Mouse (Mus musculus): ENCODE results near the gene Supt5. TPM values are rescaled to one million over a fixed set of nuclear protein-coding genes. Genes with fewer than 3 reads are reported as not detected.

Gene Supt5
- polyA plus RNA-seq, 1 experiment from 2014 or later: 90.7 TPM

- no peak for DNase-seq (ENCODE audit: low spot score)
- Histone ChIP-seq H3K4me1 (peaks cover 30% of the 10 kb centered on the region), H3K27ac (no peak overlapping the region), H3K36me3 (no peaks in the 10 kb centered on the region), H3K9me3 (no peaks in the 10 kb centered on the region), H3K27me3 (ENCODE audit: insufficient read depth, poor library complexity, severe bottlenecking) (peaks cover 99% of the 10 kb centered on the region), H3K4me3 (peak overlapping the region; percentile 19; the same call in 1 of the 2 replicates)
- WGBS: 39% methylated on average over 43 of the region's 43 CpGs
Observed at GRCm38 (mm10) chr7:28298837-28299625, 39.5 kb downstream of the Supt5 start.

DNA sequence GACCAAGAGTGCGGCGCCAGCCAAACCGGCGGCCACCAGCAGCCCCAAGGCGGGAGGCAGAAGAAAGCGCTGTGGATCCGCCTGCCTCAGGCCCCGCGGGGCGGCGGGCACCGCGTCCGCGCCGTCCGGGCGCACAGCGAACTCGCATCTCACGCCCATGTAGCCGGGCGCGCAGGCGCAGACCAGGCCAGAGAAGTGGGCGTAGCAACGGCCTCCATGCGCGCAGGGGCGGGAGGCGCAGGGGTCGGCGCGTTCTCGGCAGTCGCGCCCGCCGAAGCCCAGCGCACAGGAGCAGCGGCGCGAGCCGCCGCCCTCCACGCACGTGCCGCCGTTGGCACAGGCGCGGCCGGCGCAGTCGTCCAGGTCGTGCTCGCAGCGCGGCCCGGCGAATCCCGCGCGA lies 44.1 kb downstream of the Supt5 start:
- peak; percentile 84 for DNase-seq (ENCODE audit: low spot score)
- Histone ChIP-seq H3K27ac (peak overlapping the region; percentile 78), H3K9me3 (no peaks in the 10 kb centered on the region), H3K4me3 (peak overlapping the region; percentile 64), H3K27me3 (ENCODE audit: insufficient read depth, poor library complexity, severe bottlenecking) (peaks cover 100% of the 10 kb centered on the region), H3K4me1 (peaks cover 28% of the 10 kb centered on the region), H3K36me3 (no peaks in the 10 kb centered on the region)
- WGBS: 17% methylated on average over 63 of the region's 63 CpGs

GRCm38 (mm10) chr7:28290638-28291590 lies 47.6 kb downstream of the Supt5 start, which contains the start of gene Selenov:
TSS of gene Selenov (minus strand) at chr7:28291186.
- Histone ChIP-seq H3K9me3 (no peaks in the 10 kb centered on the region), H3K27me3 (ENCODE audit: insufficient read depth, poor library complexity, severe bottlenecking) (peaks cover 92% of the 10 kb centered on the region)
- WGBS: under 1% methylated on average over 52 of the region's 52 CpGs

DNA sequence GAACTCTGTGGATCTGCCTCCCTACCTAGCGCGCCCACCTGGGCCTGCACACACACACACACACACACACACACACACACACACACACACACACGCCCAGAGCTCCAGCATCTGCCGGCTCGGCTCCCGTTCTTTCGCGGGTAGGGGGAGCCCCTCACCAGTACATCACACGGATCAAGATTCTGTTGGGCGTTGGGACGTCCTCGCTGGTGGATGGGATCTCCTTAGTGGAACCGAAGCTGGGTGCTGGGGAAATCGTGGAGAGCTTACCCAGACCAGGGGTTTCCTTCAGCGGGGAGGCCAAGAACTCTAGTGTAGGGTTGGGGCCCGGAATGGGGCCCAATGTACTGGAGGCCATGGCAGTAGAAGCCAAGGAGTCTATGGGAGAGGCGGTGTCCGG lies 48.4 kb downstream of the Supt5 start:
- peak overlapping the region; percentile 55 for H3K4me3 ChIP-seq
- no peaks in the 10 kb centered on the region for H3K9me3 ChIP-seq
- H3K36me3 ChIP-seq: no peaks in the 10 kb centered on the region
- peaks cover 84% of the 10 kb centered on the region for H3K27me3 ChIP-seq (ENCODE audit: insufficient read depth, poor library complexity, severe bottlenecking)
- H3K27ac ChIP-seq: no peak overlapping the region
- H3K4me1 ChIP-seq: peaks cover 23% of the 10 kb centered on the region
- under 1% methylated on average over 18 of the region's 18 CpGs for WGBS
- DNase-seq (ENCODE audit: low spot score): no peak

More at GRCm38 (mm10) chr7:28290638-28291590, 47.6 kb downstream of the Supt5 start, which contains the start of gene Selenov:
- H3K4me3 ChIP-seq: peak within 1 kb of the TSS; percentile 55
- no peak within 1 kb of the TSS for H3K27ac ChIP-seq
- peaks cover 23% of the 10 kb centered on the region for H3K4me1 ChIP-seq
- H3K36me3 ChIP-seq: no peaks in the 10 kb centered on the region
- peak; percentile 79 for DNase-seq (ENCODE audit: low spot score)

GRCm38 (mm10) chr7:28280630-28281029 lies 57.9 kb downstream of the Supt5 start:
- Histone ChIP-seq H3K9me3 (no peaks in the 10 kb centered on the region), H3K4me1 (peaks cover 6% of the 10 kb centered on the region; the same call in 1 of the 2 replicates), H3K36me3 (no peaks in the 10 kb centered on the region), H3K27me3 (ENCODE audit: insufficient read depth, poor library complexity, severe bottlenecking) (no peaks in the 10 kb centered on the region), H3K27ac (no peak overlapping the region), H3K4me3 (no peak overlapping the region)
- 69% methylated on average over 7 of the region's 7 CpGs for WGBS
- no peak for DNase-seq (ENCODE audit: low spot score)

GRCm38 (mm10) chr7:28278279-28278652 lies 60.3 kb downstream of the Supt5 start:
- H3K9me3 ChIP-seq: no peaks in the 10 kb centered on the region
- H3K4me1 ChIP-seq: peaks cover 6% of the 10 kb centered on the region; the same call in 1 of the 2 replicates
- H3K36me3 ChIP-seq: 0 out of 2 replicates have a peak, but pooled peaks cover under 1% of the 10 kb centered on the region
- DNase-seq (ENCODE audit: low spot score): no peak
- peak overlapping the region; percentile 93 for H3K27ac ChIP-seq
- no peaks in the 10 kb centered on the region for H3K27me3 ChIP-seq (ENCODE audit: insufficient read depth, poor library complexity, severe bottlenecking)
- H3K4me3 ChIP-seq: peak overlapping the region; percentile 72
- 85% methylated on average over 7 of the region's 7 CpGs for WGBS

DNA sequence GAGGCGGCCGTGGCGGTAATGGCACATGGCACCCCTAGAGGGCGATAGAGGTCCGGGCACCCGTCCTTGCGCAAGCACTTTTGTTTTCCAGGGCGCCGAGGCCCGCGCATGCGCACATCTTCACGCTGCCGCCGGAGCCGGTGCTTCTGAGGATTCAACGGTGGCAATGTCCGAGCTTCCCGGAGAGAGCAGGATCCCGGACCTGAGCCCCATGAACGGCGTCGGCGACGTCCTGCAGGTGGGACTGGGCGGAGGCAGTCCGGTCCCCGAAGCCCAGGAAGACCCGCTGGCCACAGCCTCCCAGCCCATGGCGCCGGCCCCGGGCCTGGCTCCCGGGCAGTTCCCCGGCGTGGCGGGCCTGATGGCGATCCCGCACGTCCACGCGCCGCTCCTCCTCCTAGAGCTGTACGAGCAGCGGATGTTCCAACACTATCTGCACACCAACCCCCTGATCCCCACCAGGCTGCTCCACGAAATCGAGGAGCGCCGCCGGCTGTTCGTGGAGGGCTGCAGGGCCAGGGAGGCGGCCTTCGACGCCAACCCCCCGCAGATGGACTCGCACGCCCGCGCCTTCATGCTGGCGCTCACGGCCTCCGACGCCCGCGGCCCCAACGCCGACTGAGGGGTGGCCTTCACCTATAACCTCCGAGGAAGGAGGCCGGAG lies 60.8 kb downstream of the Supt5 start, which contains the start of gene Eid2b:
Gene Eid2b (plus strand): TSS at position 125 of the 664 bp plus-strand sequence.
- 3% methylated on average over 68 of the region's 68 CpGs for WGBS
- Histone ChIP-seq H3K4me3 (peak within 1 kb of the TSS; percentile 72), H3K27ac (peak within 1 kb of the TSS; percentile 93), H3K9me3 (no peaks in the 10 kb centered on the region), H3K36me3 (peaks cover 5% of the 10 kb centered on the region; the same call in 1 of the 2 replicates), H3K4me1 (peaks cover 6% of the 10 kb centered on the region; the same call in 1 of the 2 replicates), H3K27me3 (ENCODE audit: insufficient read depth, poor library complexity, severe bottlenecking) (no peaks in the 10 kb centered on the region)
- DNase-seq (ENCODE audit: low spot score): peak; percentile 96

- H3K27ac ChIP-seq: no peak overlapping the region
- H3K27me3 ChIP-seq (ENCODE audit: insufficient read depth, poor library complexity, severe bottlenecking): no peaks in the 10 kb centered on the region
- peaks cover 6% of the 10 kb centered on the region; the same call in 1 of the 2 replicates for H3K4me1 ChIP-seq
- DNase-seq (ENCODE audit: low spot score): no peak
- H3K4me3 ChIP-seq: peak overlapping the region; percentile 72; the same call in 1 of the 2 replicates
- H3K9me3 ChIP-seq: no peaks in the 10 kb centered on the region
- peaks cover 10% of the 10 kb centered on the region for H3K36me3 ChIP-seq
- 56% methylated on average over 8 of the region's 8 CpGs for WGBS
Observed at GRCm38 (mm10) chr7:28277237-28277614, 61.3 kb downstream of the Supt5 start.

DNA sequence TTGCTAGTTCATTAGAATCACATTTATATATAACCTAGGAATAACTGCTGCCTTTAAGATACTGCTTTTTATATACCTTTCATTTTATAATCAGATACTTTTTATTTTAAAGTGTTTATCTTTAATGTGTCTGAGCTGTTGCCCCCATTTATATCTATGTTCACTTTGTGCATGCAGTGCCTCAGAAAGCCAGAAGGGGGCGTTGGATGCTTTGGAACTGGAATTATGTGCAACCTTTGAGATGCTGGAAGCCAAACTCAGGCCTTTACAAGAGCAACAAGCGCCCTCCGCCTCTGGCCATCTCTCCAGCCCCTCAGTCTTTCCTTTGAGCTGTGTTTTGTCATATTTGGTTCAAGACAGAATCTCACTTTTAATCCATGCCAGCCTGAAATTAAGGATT lies 66.8 kb downstream of the Supt5 start:
- Histone ChIP-seq H3K4me1 (no peaks in the 10 kb centered on the region), H3K9me3 (no peaks in the 10 kb centered on the region), H3K36me3 (peaks cover 30% of the 10 kb centered on the region), H3K27me3 (ENCODE audit: insufficient read depth, poor library complexity, severe bottlenecking) (no peaks in the 10 kb centered on the region), H3K4me3 (no peak overlapping the region), H3K27ac (no peak overlapping the region)
- DNase-seq (ENCODE audit: low spot score): no peak
- 68% methylated on average over 3 of the region's 3 CpGs for WGBS

DNA sequence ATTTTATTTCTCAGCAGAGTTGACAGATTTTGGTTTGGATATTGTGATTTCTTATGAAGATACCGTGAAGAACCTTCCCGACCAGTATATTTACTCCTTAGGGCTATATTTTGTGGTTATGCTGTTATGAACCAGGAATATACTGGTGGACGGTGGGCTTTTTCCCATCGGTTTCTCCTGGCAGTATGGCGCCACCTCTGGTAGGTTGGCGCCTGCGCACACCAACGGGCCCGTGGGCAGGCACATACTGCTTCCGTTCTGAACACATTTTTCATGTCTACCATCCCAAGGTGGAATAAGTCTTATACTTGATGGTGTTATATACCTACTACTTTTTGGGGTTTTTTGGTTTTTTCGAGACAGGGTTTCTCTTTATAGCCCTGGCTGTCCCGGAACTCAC lies 69.2 kb downstream of the Supt5 start:
- WGBS: 90% methylated on average over 12 of the region's 12 CpGs
- Histone ChIP-seq H3K4me1 (no peaks in the 10 kb centered on the region), H3K9me3 (no peaks in the 10 kb centered on the region), H3K4me3 (no peak overlapping the region), H3K27me3 (ENCODE audit: insufficient read depth, poor library complexity, severe bottlenecking) (no peaks in the 10 kb centered on the region), H3K36me3 (peaks cover 30% of the 10 kb centered on the region), H3K27ac (no peak overlapping the region)
- DNase-seq (ENCODE audit: low spot score): no peak

DNA sequence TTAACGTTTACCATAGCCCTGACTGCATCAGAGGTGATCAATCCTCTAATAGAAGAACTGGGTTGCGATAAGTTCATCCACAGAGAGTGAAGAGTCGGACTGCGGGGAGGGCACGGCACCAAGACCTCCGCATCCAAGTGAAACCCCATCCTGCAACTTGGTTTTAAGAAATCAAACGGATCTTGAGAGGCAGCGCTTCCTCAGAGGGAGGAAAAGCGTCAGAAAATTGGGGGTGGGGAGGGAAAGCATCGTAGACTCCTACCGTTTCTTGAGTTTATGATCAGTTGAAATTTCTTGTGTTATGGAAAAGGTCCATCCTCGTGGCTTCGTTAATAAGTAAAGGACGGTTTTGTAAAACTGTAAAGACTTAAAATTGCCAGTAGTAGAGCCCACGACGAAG lies 70.0 kb downstream of the Supt5 start:
- H3K27ac ChIP-seq: peak overlapping the region; percentile 95
- peak overlapping the region; percentile 91 for H3K4me3 ChIP-seq
- WGBS: 29% methylated on average over 16 of the region's 16 CpGs
- H3K36me3 ChIP-seq: peaks cover 30% of the 10 kb centered on the region
- no peaks in the 10 kb centered on the region for H3K4me1 ChIP-seq
- no peaks in the 10 kb centered on the region for H3K27me3 ChIP-seq (ENCODE audit: insufficient read depth, poor library complexity, severe bottlenecking)
- DNase-seq (ENCODE audit: low spot score): no peak
- H3K9me3 ChIP-seq: no peaks in the 10 kb centered on the region

DNA sequence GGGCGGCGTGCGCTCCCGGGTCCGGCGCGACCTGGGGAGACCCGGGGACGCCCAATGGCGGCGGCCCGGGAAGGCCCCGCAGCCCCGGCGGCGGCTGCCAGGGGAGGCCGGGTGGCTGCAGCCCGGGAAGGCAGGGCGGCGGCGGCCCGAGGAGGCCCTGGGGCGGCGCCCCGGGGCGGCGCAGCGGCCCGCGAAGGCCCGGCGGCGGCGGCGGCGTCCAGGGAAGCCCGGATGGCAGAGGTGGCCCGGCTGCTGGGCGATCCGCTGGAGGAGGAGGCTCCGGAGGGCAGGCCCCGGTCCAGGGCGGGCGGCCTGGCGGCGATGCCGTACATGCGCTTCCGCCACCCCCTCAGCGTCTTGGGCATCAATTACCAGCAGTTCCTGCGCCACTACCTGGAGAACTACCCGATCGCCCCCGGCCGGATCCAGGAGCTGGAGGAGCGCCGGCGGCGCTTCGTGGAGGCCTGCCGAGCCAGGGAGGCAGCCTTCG lies 70.5 kb downstream of the Supt5 start:
- H3K9me3 ChIP-seq: no peaks in the 10 kb centered on the region
- DNase-seq (ENCODE audit: low spot score): peak; percentile 78
- under 1% methylated on average over 49 of the region's 62 CpGs for WGBS
- H3K4me1 ChIP-seq: no peaks in the 10 kb centered on the region
- peak overlapping the region; percentile 95 for H3K27ac ChIP-seq
- H3K27me3 ChIP-seq (ENCODE audit: insufficient read depth, poor library complexity, severe bottlenecking): no peaks in the 10 kb centered on the region
- H3K36me3 ChIP-seq: peaks cover 27% of the 10 kb centered on the region
- H3K4me3 ChIP-seq: peak overlapping the region; percentile 91
